ENCODE assay signal across 29 mouse cellular contexts in genomic region chr6:119187631-119188030, GRCm38 (mm10). TPM values are rescaled to one million over a fixed set of nuclear protein-coding genes. Genes with fewer than 3 reads are reported as not detected.
DNase-seq lines count a peak whose midpoint lies in the region; ATAC-seq and TF ChIP-seq lines count a peak whose summit lies in the region.
"Had no signal": no experiment of that assay in that cellular context is flagged by ENCODE, and none has a peak within 500 bp of the region (broad histone marks: within the 10 kb centered on the region; RNA-seq: fewer than 3 reads in every experiment).

No protein-coding gene starts in this region.

- peak overlapping the region; percentile 36; the same call in 1 of the 2 replicates for H3K27ac ChIP-seq in heart, embryonic 15.5 days
- no peak overlapping the region; the same call in 1 of the 2 replicates for H3K27ac ChIP-seq in heart, adult 2 months
- no peak overlapping the region for H3K27ac ChIP-seq in midbrain, embryonic 14.5 days (replicated peaks; ENCODE audit: low read depth, low read length)
- H3K27ac ChIP-seq in midbrain, embryonic 16.5 days (ENCODE audit: low read length): no peak overlapping the region
- H3K27ac ChIP-seq: embryonic facial prominence, embryonic 13.5 days; hindbrain, embryonic 13.5 days; kidney, postnatal 0 days; limb, embryonic 12.5 days; liver, embryonic 15.5 days; neural tube, embryonic 13.5 days had no signal

- no peak overlapping the region for H3K4me3 ChIP-seq in heart, embryonic 15.5 days
- H3K4me3 ChIP-seq in heart, adult 2 months: no peak overlapping the region
- no peak overlapping the region for H3K4me3 ChIP-seq in midbrain, embryonic 14.5 days (replicated peaks; ENCODE audit: low read depth, low read length)
- H3K4me3 ChIP-seq in midbrain, embryonic 16.5 days (ENCODE audit: low read depth, low read length): no peak overlapping the region
- H3K4me3 ChIP-seq: embryonic facial prominence, embryonic 13.5 days; erythroblast, embryonic 14.5 days; hindbrain, embryonic 13.5 days; limb, embryonic 12.5 days; liver, embryonic 15.5 days; neural tube, embryonic 13.5 days had no signal

- intact Hi-C loops in heart, adult 2 months (cut with DNase I): no loop called here

- H3K36me3 ChIP-seq in heart, embryonic 15.5 days: peaks cover 14% of the 10 kb centered on the region; the same call in 1 of the 2 replicates
- peaks cover 38% of the 10 kb centered on the region for H3K36me3 ChIP-seq in heart, adult 2 months (ENCODE audit: control insufficient read depth, insufficient read depth, low read length)
- peaks cover 47% of the 10 kb centered on the region for H3K36me3 ChIP-seq in midbrain, embryonic 14.5 days (ENCODE audit: control insufficient read depth, insufficient read depth, low read length)
- peaks cover 5% of the 10 kb centered on the region; the same call in 1 of the 2 replicates for H3K36me3 ChIP-seq in midbrain, embryonic 16.5 days (ENCODE audit: control insufficient read depth, insufficient read depth, low read length)

- no peak overlapping the region for H3K4me2 ChIP-seq in heart, embryonic 15.5 days
- H3K4me2 ChIP-seq in midbrain, embryonic 14.5 days (ENCODE audit: low read length): no peak overlapping the region
- H3K4me2 ChIP-seq in midbrain, embryonic 16.5 days (ENCODE audit: low read length): no peak overlapping the region
- H3K4me2 ChIP-seq: embryonic facial prominence, embryonic 13.5 days; hindbrain, embryonic 13.5 days; limb, embryonic 12.5 days; liver, embryonic 15.5 days; lung, embryonic 14.5 days; neural tube, embryonic 13.5 days had no signal

- no peak for TF ChIP-seq CTCF in heart, adult 2 months (IDR thresholded peaks at IDR 0.05)

- H3K9ac ChIP-seq in heart, embryonic 15.5 days: no peak overlapping the region
- H3K9ac ChIP-seq in heart, adult 2 months (ENCODE audit: low read depth, low read length): no peak overlapping the region
- H3K9ac ChIP-seq in midbrain, embryonic 14.5 days (replicated peaks; ENCODE audit: low read length): no peak overlapping the region
- H3K9ac ChIP-seq in midbrain, embryonic 16.5 days (ENCODE audit: low read depth, low read length): no peak overlapping the region
- H3K9ac ChIP-seq: embryonic facial prominence, embryonic 13.5 days; limb, embryonic 12.5 days; liver, embryonic 15.5 days; lung, embryonic 14.5 days; neural tube, embryonic 13.5 days had no signal

- ATAC-seq in heart, embryonic 15.5 days (replicated peaks; ENCODE audit: insufficient number of reproducible peaks, insufficient read depth, low FRiP score, low read depth): no peak
- no peak for ATAC-seq in midbrain, embryonic 14.5 days (ENCODE audit: low FRiP score, low TSS enrichment)
- ATAC-seq in midbrain, embryonic 16.5 days: no peak
- ATAC-seq: forebrain, embryonic 16.5 days; intestine, embryonic 16.5 days had no signal

- H3K9me3 ChIP-seq in heart, embryonic 15.5 days (replicated peaks): no peaks in the 10 kb centered on the region
- H3K9me3 ChIP-seq in midbrain, embryonic 14.5 days (ENCODE audit: control insufficient read depth, low read length): no peaks in the 10 kb centered on the region
- H3K9me3 ChIP-seq in midbrain, embryonic 16.5 days (replicated peaks; ENCODE audit: control insufficient read depth, low read length, poor library complexity, severe bottlenecking): no peaks in the 10 kb centered on the region
- H3K9me3 ChIP-seq: embryonic facial prominence, embryonic 13.5 days; hindbrain, embryonic 13.5 days; limb, embryonic 12.5 days; liver, embryonic 15.5 days; neural tube, embryonic 13.5 days had no signal

- TF ChIP-seq POLR2A in heart, adult 2 months (IDR thresholded peaks at IDR 0.05; ENCODE audit: insufficient read depth, low read depth, low read length): no peak

- H3K79me2 ChIP-seq in heart, adult 2 months (replicated peaks; ENCODE audit: control insufficient read depth, insufficient read depth, low read length): 0 out of 2 replicates have a peak, but pooled peaks cover 3% of the 10 kb centered on the region

- DNase-seq in cerebellum, postnatal 10 days: peak; percentile 41 to 55
- no peak for DNase-seq in cerebellum, adult 9-11 months
- DNase-seq in heart, adult 2 months: no peak
- DNase-seq in midbrain, embryonic 14.5 days: peak; percentile 31
- DNase-seq in spleen, postnatal 10 days (ENCODE audit: low spot score in 2 of 2): no peak
- DNase-seq: adrenal gland, postnatal 25 days; B cell, adult 2 months; embryo, embryonic 11 days; heart, postnatal 36 days; kidney, adult 8-10 months; layer of hippocampus, adult 9-11 months; lung, embryonic 14.5 days; lung, postnatal 14 days; right cerebral cortex, postnatal 4 days; thymus, adult 2 months; thymus, postnatal 36 days had no signal

- WGBS in heart, embryonic 15.5 days: 40% methylated on average over 6 of the region's 6 CpGs
- 58% methylated on average over 6 of the region's 6 CpGs for WGBS in heart, adult 2 months
- 72% methylated on average over 6 of the region's 6 CpGs for WGBS in midbrain, embryonic 14.5 days
- WGBS in midbrain, embryonic 16.5 days: 64% methylated on average over 6 of the region's 6 CpGs

- TF ChIP-seq EP300 in heart, adult 2 months (IDR thresholded peaks at IDR 0.05; ENCODE audit: insufficient read depth, low read depth, low read length): no peak

- H3K27me3 ChIP-seq in heart, embryonic 15.5 days: no peaks in the 10 kb centered on the region
- no peaks in the 10 kb centered on the region for H3K27me3 ChIP-seq in heart, adult 2 months (ENCODE audit: control insufficient read depth, insufficient read depth, low read length)
- no peaks in the 10 kb centered on the region for H3K27me3 ChIP-seq in midbrain, embryonic 14.5 days (ENCODE audit: control insufficient read depth, insufficient read depth, low read length)
- no peaks in the 10 kb centered on the region for H3K27me3 ChIP-seq in midbrain, embryonic 16.5 days (ENCODE audit: control insufficient read depth, insufficient read depth, low read depth, low read length)
- H3K27me3 ChIP-seq: embryonic facial prominence, embryonic 13.5 days; hindbrain, embryonic 13.5 days; limb, embryonic 12.5 days; liver, embryonic 15.5 days; neural tube, embryonic 13.5 days had no signal

- peaks cover 60% of the 10 kb centered on the region for H3K4me1 ChIP-seq in heart, embryonic 15.5 days (replicated peaks)
- peaks cover 11% of the 10 kb centered on the region; the same call in 1 of the 2 replicates for H3K4me1 ChIP-seq in heart, adult 2 months (ENCODE audit: control insufficient read depth, insufficient read depth, low read length)
- no peaks in the 10 kb centered on the region for H3K4me1 ChIP-seq in midbrain, embryonic 14.5 days (ENCODE audit: control insufficient read depth, insufficient read depth, low read length)
- H3K4me1 ChIP-seq in midbrain, embryonic 16.5 days (ENCODE audit: control insufficient read depth, insufficient read depth, low read length): no peaks in the 10 kb centered on the region
- H3K4me1 ChIP-seq: embryonic facial prominence, embryonic 13.5 days; limb, embryonic 12.5 days; liver, embryonic 15.5 days; neural tube, embryonic 13.5 days had no signal

RNA-seq across cellular contexts. Expression of gene Cacna1c, which starts 8.6 kb away (rescaled TPM):
- 51.7 and 65.3 TPM in 2 replicates for polyA plus RNA-seq in heart, embryonic 15.5 days (2015; fragmentation: Nextera tagmentation; extraction: Ambion mirVana)
- total RNA-seq in heart, adult 2 months (2021): 100 to 1,000 TPM; 194 to 228 TPM
- polyA plus RNA-seq in heart, adult 2 months (2012; rRNA removed): 56.8 and 76.3 TPM in 2 replicates
- polyA plus RNA-seq in midbrain, embryonic 14.5 days (2014; fragmentation: Nextera tagmentation; extraction: Ambion mirVana): 7.1 and 9.6 TPM in 2 replicates
- polyA plus RNA-seq in midbrain, embryonic 16.5 days (2015; fragmentation: Nextera tagmentation; extraction: Ambion mirVana): 8.1 and 8.3 TPM in 2 replicates

RNA-seq across cellular contexts. Expression of gene Dcp1b, which starts 12.6 kb away (rescaled TPM):
- 7.6 and 7.8 TPM in 2 replicates for polyA plus RNA-seq in heart, embryonic 15.5 days (2015; fragmentation: Nextera tagmentation; extraction: Ambion mirVana)
- 1 to 10 TPM; 2.6 to 2.7 TPM for total RNA-seq in heart, adult 2 months (2021)
- 4.8 and 4.9 TPM in 2 replicates for polyA plus RNA-seq in heart, adult 2 months (2012; rRNA removed)
- polyA plus RNA-seq in midbrain, embryonic 14.5 days (2014; fragmentation: Nextera tagmentation; extraction: Ambion mirVana): 15.6 and 16.6 TPM in 2 replicates
- 13.4 and 13.8 TPM in 2 replicates for polyA plus RNA-seq in midbrain, embryonic 16.5 days (2015; fragmentation: Nextera tagmentation; extraction: Ambion mirVana)

RNA-seq across cellular contexts. Expression of gene Cacna2d4, which starts 48.7 kb away (rescaled TPM):
- polyA plus RNA-seq in heart, embryonic 15.5 days (2015; fragmentation: Nextera tagmentation; extraction: Ambion mirVana): 0.32 TPM in 1 of 2 replicates, not detected in the other
- not detected for total RNA-seq in heart, adult 2 months (2021)
- 0.23 TPM in 2 replicates for polyA plus RNA-seq in heart, adult 2 months (2012; rRNA removed)
- polyA plus RNA-seq in midbrain, embryonic 14.5 days (2014; fragmentation: Nextera tagmentation; extraction: Ambion mirVana): 0.30 and 0.58 TPM in 2 replicates
- polyA plus RNA-seq in midbrain, embryonic 16.5 days (2015; fragmentation: Nextera tagmentation; extraction: Ambion mirVana): 0.47 and 0.63 TPM in 2 replicates
- total RNA-seq: adrenal gland, adult 18-20 months; adrenal gland, postnatal 25 days; heart, postnatal 36 days had no signal
- polyA plus RNA-seq: embryonic facial prominence, embryonic 13.5 days; erythroblast, embryonic 14.5 days; kidney, postnatal 0 days; limb, embryonic 12.5 days; liver, adult 2 months; liver, embryonic 15.5 days had no signal

Comparison
In these comparisons a context has a peak if more than half of its experiments do, and no peak if none do; other contexts are left out.
1. DNase-seq: peak in cerebellum, postnatal 10 days (2 of 2) and midbrain, embryonic 14.5 days (single experiment); none in cerebellum, adult 9-11 months (single experiment), heart, adult 2 months (0 of 2) and spleen, postnatal 10 days (0 of 2).